Mouse (Mus musculus): ENCODE results near the gene Hps6.

Hps6 gene

GRCm38 (mm10) chr19:46044993-46045695 lies 41.8 kb downstream of the Hps6 start, which contains the start of gene Ldb1:
Ldb1 (minus strand) TSS chr19:46045214.
- DNase-seq (ENCODE audit: low spot score): peak; percentile 66

GRCm38 (mm10) chr19:46045696-46046311 lies 42.5 kb downstream of the Hps6 start:
- no peak for DNase-seq (ENCODE audit: low spot score)

GRCm38 (mm10) chr19:46046621-46047025 lies 43.3 kb downstream of the Hps6 start:
- DNase-seq (ENCODE audit: low spot score): no peak

DNA sequence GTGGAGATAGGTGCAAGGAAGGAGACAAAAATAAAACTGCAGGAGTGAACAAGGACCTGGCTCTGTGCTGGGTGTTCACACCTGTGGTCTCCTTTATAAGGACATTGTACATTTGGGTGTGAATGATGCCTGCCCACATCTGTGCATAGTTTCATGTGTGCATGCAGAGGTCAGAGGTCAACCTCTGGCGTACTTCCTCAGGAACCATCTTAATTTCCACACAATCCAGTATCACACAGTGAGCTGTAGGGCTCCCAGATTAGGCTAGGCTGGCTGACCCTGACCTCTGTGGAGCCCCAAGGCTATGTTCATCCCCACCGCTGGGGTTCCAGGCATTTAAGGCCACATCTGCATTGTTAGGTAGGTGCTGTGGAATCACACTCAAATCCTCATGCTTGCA lies 44.1 kb downstream of the Hps6 start:
- no peak for DNase-seq (ENCODE audit: low spot score)

DNA sequence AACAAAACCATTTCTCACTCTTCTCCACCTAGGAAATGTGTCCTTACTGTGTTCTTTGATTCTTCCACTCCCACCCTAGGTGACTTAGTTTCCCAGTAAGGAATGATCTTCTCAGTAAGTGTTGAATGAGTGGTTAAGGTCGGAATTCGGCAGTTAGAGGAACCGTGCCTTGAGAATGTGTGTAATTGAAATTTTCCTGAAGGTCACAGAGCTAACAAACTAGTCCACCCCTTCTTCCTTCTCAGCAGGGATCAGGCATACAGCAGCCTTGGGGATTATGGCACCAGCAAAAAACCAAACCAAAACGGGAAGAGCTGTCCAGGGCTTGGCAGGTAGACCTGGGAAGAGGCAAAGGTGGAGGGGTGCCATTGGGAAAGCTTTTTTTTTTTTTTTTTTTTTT lies 45.8 kb downstream of the Hps6 start:
- no peak for DNase-seq (ENCODE audit: low spot score)

- no peak for DNase-seq (ENCODE audit: low spot score)
Measured at GRCm38 (mm10) chr19:46050462-46050861, 47.2 kb downstream of the Hps6 start.

Measured in urinary bladder, postnatal 10 days (tissue).